Mouse (Mus musculus) naive thymus-derived CD4-positive, alpha-beta T cell, adult 2 months (primary cell): ENCODE measurements at regions not wholly inside any gene's neighbourhood (a gene's known extent, or its start where the extent isn't known, plus 50 kb on each side); places are given as distances from the start of the nearest gene placed in this dataset.

Experiments used
- DNase-seq: peaks from one replicate; pipeline ENCODE4 v3.0.0-alpha.2; 2011; ENCODE audit warnings: low read depth

DNA sequence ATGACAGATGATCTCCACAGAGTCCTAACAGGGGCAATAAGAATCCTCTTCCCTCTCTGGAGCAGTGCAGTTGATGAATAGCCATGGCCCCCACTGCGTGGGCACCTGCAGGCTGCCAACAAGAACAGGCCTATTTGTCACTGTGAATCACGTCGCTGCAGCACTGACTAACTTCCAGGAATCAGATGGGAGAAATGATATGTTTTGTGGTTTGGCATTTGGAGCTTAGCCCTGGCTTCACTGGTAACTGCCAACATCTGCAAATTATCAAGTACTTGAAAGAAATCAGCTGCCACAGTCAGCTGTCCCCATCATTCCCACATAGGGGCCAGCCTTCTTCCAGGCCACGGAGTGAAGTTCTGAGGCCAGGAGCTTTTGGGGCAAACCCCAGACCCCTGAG is 142.8 kb downstream of the Ets2 start:
- no peak for DNase-seq

DNA sequence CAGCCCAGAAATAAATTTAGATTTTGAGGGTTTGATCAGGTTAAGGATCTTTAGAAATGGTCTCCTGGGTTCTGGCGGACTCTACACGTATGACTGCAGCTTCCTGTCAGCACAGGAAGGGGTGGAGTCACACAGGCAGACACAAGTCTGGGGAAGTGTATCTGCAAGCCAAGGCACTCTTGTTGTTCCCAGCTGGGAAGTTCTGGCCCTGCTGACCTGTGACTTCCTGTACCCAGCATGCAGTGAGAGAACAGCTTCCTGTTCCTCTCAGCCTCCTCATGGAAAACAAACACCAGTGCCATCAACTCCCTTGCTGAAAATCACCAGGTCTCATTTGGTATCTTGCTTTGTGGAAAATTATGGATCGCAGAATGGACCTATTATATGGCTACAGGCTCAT is 140.9 kb downstream of the Ets2 start:
- no peak for DNase-seq

DNA sequence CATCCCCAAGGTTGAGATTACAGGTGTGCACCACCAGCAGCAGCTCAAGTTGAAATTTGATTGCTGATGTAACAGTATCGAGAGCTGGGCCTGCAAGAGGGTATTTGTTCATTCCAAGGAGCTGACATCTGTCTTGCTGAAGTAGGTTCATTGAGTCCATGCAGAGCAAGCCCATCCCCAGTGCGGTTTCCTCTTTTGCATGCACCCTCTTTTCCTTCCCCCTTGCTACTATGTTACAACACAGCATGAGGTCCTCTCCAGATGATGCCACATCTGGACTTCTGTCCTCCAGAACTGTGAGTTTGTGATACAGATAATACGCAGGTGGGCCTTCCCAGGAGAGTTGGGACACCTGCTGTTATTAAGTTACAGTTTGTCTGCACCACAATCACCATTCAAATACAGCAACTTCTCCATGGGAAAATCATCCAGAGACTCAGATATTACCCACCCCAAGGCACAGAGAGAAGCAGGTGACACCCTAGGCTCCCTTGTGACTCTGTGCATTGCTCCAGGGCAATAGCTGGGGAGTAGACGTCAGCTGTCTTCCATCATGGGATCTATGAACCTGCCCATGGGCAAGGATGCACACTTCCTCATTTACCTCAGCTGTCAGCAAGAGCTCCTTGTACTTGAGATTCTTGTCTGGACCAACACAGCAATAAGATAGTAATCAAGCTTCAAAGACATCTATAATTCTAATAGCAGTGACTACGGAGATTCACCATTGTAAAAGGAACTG is 137.8 kb downstream of the Ets2 start:
- no peak for DNase-seq

DNA sequence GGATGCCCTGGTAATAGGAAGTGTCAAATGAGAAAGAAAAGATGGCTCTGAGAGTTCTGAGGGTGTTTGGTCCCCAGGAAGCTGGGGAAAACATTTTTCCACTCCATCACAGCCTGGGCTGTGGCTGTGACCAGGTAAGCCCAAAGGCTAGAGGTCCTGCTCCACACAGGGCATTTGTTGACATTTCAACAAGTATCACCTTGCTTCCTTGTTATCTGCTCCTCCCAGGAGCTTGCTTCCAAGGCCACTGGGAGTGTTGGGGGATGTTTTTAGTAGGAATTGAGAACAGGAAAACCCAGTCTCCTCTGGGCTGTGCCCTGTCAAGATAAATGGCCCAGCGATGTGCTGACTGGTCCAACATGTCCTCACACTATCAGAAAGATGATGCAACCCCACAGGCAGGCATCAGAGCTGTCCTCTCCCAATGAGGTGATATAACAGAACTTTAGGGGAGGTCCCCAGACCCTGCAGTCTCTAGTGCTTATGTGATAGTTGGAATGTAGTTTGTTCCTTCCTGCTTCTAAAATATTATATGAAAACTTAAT is 137.1 kb downstream of the Ets2 start:
- no peak for DNase-seq

DNA sequence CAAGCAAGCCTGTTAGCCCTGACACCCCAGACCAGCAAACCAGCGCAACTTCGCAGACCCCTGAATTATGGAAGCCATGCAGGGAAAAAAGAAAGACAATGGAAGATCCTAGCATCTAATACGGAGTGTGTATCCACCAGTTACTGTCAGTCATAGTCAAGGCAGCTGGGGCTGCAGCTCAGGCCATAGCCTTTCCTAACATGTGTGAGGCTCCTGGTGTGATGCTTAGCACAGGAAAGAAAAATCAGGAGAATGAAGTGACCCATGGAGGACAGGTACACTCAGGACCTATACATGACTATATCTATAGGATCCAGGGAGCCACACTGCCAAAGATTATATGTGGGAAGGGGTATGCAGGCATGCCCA is 136.6 kb downstream of the Ets2 start:
- DNase-seq, result no peak

DNA sequence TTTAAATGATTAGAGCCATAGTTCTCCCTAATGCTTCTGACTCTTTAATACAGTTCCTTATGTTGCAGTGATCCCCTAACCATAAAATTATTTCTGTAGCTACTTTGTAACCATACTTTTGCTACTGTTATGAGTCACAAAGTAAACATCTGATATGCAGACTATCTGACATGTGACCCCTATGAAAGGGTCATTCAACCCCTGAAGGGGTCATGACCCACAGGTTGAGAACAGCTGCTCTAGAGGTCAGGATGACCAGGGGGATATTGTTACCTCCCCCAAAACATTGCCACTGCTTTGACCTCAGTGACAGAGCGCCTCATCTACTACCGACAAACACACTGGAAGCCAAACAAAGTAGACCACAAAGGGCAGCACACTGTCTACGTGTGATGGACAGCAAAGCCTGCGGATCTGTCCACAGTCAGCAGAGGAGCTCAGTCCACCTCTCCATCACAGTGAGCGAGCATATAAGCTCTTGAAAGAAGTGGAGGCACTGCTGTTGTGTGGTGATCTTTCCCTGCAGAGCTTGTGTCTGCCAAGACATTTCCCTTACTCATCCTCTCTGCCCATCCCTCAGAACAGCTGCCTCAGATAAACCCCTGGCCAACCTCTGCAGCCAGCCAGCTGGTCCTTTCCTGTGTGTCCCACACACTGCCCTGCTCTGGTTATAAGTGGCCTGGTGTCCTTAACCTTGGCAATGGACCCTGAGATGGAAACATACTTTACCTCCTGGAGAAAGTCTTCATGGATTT is 136.0 kb downstream of the Ets2 start:
- DNase-seq, result no peak

DNA sequence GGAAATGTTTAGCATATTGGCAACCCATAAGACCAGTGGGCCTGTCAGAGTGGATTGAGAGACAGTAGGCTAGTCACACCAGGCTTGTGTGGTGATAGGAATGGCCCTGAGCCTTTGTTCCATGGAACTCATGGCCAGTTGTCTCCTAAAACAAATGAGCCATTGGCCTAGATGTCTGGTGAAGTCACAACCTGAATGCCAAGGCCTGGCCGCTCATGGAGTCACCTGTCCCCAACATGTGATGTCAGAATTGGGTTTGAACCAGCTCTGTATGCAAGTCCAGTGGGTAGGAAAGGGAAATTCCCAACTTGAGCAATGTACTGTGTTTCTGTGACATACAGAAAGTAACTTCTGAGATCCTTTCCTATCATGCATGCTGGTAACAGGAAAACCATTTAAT is 134.1 kb downstream of the Ets2 start:
- no peak for DNase-seq

DNA sequence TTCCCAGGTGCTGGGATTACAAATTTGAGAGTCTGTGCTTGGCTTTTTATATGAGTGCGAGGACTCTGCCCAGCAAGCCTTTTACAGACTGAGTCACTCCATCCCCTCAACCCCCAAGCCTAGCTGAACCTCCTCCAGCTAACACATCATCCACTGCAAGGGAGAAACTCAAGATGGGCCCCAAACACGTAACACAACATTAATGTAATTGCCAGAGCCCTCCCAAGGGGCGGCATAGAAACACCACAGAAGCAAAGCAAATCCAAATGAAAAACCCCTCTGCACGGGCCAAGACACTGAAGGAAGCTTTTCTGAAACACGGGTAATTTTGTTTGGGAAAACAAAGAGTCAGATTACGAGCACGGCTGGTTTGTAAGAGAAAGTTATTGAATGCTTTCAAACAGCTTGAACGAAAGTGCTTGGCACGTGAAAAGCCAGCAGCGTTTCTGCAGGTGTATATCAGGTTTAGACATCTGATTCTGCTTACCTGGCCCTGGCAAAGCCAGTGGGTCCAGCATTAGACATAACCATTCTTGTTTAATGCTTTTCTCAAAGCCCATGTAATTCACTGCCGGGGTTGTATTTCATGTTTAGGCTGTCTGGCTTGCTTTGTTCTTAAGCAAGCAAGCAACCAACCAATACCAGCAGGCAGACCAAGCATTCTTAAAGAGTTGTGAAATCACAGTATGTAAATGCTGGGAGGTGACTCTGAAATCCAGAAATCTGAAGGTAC is 132.8 kb downstream of the Ets2 start:
- no peak for DNase-seq

DNA sequence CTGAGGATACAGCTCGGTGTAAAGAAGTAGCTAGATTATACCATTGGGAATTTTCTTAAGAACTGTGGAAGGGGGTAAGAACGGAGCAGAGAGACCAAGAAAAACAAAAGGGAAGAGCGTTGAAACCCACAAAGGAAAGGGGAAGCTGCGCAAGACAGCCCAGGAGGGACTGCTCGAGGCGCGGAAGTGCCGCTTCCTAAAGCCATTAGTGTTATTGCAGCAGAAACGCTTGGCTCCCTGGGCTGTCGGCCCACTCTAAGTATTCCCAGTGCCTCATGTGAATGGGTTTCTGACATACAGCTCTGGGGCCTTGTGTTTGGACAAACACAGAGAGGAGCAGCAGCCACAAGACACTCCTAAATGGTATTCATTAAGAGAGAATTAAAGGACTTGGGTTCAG is 131.6 kb downstream of the Ets2 start:
- no peak for DNase-seq

DNA sequence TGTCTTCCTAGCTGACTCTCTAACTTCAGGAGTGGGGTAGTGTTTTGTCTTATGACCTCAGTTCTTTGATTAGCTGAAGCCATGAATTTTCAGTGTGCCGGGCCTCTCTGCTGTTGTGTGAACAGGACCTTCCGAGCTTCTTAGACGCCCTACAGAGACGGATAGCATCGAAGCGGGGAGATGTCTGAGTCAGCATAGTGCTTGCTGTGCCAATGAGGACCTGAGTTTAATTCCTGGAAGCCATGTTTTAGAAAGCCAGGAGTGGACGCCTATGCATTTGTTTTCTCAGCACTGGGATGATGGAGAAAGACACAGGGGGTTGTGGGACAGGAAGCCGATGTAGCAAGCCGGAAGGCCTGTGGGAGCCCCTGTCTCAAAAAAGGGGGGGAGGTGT is 130.5 kb downstream of the Ets2 start:
- no peak for DNase-seq

DNA sequence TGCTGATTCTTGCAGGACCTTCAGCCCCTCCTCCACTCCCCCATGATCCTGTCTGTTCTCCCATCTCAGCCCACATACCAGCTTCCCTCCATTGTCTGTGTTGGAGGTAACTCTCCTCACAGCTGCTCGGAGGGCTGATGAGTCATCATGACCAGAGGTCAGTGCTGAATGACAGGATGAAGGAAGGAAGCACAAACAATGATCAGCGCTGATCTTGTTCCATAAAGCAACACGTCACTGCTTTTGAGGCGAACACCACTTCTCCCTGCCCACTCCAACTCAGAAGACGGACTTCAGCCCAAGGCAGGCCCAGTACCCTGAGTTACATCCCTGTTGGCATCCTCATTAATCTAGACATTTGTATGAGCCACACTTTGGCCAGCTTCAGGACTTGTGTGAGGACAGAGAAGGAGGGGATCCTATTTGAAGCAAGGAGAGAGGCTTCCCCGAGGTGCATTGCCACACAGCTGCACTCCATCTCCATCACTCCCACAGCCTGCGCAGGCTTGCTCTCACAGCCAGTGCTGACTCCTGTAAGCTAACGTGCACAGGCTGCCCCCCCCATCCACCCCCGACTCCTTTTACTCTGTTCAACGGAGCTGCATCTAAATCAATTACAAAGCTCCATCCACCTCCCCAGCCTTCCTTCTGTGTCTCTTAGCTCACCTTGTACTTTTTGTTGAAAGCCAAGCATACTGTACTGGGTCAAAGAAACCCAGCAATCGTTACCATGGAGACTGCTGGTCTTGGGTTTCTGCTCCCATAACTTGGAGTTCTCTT is 129.9 kb downstream of the Ets2 start:
- no peak for DNase-seq

DNA sequence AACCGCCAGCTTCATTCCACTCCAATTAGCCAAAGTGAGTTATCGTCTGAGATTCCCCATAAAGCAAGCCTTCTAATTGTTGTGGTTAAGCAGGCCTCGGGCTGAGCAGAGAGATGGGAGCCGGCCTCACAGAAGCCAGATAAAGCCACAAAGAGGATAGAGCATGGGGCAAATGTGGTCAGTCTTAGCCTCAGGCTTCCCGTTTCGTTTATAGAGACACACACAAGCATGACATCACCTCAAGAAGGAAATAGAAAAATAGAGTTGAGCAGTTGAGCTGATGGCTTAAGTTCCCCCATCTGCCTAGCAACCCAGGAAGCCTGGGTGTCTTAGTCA is 125.5 kb downstream of the Ets2 start:
- peak; percentile 85 for DNase-seq

DNA sequence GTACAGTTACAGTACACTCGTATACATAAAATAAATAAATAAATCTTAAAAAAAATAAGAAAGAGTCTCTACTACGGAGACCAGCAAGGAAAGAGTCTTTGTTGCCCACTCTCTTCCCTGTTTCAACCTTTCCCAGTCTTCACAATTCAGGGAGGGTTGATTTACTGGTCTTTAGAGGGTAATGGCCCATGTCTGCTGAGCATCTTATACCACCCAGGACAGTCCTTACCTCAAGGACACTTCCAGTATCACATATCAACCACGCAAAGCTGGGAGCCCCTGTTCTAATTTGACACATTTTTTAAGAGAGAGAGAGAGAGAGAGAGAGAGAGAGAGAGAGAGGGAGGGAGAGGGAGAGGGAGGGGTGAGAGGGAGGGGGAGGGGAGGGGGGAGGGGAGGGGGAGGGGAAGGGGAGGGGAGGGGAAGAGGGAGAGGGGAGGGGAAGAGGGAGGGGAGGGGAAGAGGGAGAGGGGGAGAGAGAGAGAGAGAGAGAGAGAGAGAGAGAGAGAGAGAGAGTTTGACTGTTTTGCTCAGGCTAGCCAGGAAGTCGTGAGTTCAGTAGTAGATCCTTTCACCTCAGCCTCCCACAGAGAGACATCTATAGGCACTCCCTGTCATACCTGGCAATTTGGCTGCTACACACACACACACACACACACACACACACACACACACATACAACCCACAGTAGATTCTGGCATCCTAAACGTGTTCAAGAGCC is 125.0 kb downstream of the Ets2 start:
- peak; percentile 44 for DNase-seq

DNA sequence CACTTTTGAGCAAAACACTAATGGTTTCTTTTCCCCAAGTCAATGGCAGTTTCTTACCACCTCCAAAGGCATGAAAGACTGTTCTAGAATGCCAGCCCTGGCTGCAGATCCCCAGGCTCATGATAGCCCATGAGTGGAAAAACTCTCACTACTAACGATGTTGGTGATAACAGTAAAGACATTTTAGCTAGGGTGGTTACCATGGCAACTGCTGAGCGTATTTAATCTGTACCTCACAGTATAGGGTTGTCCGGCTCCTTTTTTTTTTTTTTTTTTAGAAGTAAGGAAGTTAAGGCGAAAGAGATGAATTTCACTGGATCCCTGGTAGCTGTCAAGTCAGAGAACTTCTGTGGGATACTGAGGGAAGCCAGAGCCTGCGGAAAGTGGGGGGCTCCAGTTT is 123.8 kb downstream of the Ets2 start:
- peak; percentile 81 for DNase-seq

DNA sequence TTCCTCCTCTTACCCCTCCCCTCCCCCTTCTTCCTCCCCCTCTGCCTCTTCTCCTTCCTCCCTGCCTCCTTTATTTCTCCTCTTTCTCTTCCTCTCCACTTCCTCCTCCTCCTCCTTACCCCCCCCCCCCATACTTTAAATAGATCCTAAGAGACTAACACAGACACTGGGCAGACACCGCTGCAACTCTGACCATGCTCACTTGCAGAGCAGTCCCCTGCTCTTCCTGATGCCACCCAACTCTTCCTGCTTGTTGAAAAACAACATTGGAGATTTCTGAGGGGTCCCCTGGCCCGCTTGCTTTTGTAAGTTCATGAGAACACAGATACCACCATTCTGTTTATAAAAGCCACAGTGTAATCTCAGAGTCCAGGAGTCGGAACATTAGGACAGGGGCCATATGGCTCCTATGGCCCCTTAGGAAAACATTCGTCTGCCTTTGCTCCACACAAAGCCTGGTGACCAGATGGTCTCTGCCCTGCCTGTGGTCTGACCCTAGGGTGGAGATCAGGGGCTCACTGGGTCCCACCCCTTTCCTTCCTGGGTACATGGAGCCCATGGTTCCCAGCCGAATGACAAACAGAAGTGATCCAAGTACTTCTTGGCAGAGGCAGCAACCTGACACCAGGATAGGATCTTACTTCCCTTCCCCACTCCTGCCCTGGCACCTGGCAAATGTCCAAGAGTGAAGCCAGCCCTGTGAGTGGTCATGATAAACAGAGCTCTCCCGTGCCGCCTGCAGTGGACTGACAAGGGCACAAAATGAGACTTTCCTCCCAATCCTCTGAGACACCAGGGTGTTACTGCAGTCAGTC is 123.1 kb downstream of the Ets2 start:
- DNase-seq, result peak; percentile 20

DNA sequence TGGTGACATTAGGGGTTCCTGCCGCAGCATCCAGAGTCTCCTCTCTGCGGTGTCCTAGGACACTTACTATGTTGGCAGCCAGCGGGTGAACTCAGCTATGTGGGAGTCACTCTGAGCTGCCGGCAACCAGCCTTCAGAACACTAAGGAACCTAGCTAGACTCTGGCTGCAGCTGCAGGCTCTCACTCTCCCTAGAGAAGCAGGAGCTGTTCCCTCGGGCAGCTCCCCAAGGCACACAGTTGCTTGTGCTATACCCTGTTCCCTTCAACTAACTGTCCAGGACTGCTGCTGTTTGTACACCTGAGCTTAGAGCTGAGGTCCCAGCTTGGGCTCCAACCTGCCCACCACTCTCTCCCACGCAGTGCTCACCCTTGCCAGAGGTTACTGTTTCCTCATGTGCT is 121.9 kb downstream of the Ets2 start:
- no peak for DNase-seq

DNA sequence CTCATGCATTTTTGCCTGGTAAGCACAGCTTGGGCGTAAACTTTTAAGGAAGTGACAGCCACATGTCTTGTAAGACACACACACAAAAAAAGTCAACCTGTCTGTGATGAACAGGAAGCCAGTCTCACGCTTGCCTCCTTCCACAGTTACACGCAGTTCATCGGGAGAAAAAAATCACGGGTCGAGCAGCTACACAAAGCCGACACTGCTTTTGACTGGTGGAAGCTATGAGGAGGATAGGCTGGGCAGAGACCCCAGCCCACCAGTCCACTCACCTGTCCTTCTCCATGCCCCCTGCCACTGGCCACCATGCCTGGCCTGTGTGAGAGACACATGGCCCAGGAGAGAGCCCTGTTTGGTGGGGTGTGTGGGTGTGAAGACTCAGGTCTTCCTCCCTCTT is 119.2 kb downstream of the Ets2 start:
- peak; percentile 78 for DNase-seq

DNA sequence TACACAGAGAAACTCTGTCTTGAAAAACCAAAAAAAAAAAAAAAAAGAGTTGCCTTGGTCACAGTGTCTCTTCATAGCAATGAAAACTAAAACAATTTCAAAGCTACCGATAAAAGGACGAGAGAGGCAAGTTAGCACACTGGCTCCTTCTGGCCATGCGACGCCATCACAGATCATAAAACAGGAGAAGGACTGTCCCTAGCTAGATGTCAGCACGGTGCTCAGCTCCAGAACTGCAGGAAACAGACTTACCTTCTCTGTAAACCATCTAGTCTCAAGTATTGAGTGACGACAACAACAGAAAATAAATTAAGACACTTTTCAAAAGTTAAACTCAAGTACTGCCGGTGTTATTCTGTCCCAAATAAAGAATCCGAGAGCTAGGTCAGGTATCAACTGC is 118.7 kb downstream of the Ets2 start:
- no peak for DNase-seq

DNA sequence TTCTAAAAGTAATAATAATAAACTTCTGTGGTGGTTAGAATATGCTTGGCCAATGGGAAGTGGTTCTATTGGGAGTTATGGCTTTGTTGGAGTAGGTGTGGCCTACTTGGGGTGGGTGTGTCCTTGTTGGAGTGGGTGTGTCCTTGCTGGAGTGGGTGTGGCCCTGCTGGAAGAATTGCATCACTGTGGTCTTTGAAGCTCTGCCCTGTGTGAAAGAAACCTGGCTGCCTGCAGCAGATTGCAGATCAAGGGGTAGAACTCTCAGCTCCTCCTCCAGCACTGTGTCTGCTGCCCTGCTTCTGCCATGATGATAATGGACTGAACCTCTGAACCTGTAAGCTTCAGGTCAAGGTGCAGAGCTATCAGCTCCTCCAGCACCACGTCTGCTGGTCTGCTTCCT is 118.1 kb downstream of the Ets2 start:
- DNase-seq, result peak; percentile 67

DNA sequence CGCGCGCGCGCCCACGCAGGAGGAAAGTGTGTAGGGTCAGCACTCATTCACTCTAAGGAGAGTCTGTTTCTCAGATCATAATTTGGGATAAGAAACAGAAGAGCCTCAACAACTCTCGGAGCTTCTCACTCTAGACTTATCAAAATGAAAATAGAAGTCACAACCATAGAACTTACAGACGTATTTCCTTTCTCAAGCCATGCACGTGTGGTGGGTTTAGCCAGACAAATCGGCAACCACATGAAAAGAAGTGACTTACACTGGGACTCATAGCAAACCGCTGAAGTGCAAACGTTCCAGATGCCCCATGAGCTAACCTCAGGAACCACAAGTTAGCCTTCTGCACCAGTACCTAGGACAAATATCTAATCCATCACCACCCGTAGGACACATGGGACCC is 114.1 kb downstream of the Ets2 start:
- peak; percentile 84 for DNase-seq
